Mouse (Mus musculus) cortical plate, adult 2 months (tissue): ENCODE results near the gene Cldn4. TPM values are rescaled to one million over a fixed set of nuclear protein-coding genes. Genes with fewer than 3 reads are reported as not detected.

Experiments used
- H3K27ac ChIP-seq: fragments of 200-500 bp; 2 replicates; pipeline ENCODE4 v1.5.1; 2012; ENCODE audit warnings: low read length, control low read depth, inconsistent platforms; ENCODE audit not compliant: insufficient read depth
- H3K4me1 ChIP-seq: fragments of 200-500 bp; 2 replicates; pipeline ENCODE4 v1.6.1; 2011; ENCODE audit warnings: low read length; ENCODE audit not compliant: control insufficient read depth, insufficient read depth
- H3K4me3 ChIP-seq: fragments of 200-500 bp; 2 replicates; pipeline ENCODE4 v1.5.1; 2011; ENCODE audit warnings: mild to moderate bottlenecking, low read length, control low read depth; ENCODE audit not compliant: insufficient read depth
- CTCF ChIP-seq: fragments of 200-500 bp; IDR thresholded peaks from 2 replicates; pipeline ENCODE4 v1.5.1; 2011; ENCODE audit warnings: mild to moderate bottlenecking, control low read depth, low read length; ENCODE audit not compliant: insufficient read depth; ENCODE audit errors: extremely low read depth
- POLR2A ChIP-seq: fragments of 200-500 bp; IDR thresholded peaks from 2 replicates; pipeline ENCODE4 v1.6.1; 2011; ENCODE audit warnings: mild to moderate bottlenecking, low read length, control low read depth; ENCODE audit not compliant: insufficient read depth; ENCODE audit errors: extremely low read depth
- polyA plus RNA-seq: library from polyadenylated mRNA; depleted of rRNA; stranded (reverse); fragments of >200 nt; gene quantifications from 2 replicates; pipeline ENCODE4 v1.2.3, GENCODE M21; 2012

The Cldn4 gene
- polyA plus RNA-seq, 1 experiment: 0.04 TPM

GRCm38 (mm10) chr5:134963546-134963945 lies 16.8 kb upstream of the Cldn4 start:
- Histone ChIP-seq H3K4me1 (no peaks in the 10 kb centered on the region), H3K27ac (no peak overlapping the region), H3K4me3 (no peak overlapping the region)
- TF ChIP-seq CTCF (no peak), POLR2A (no peak)

DNA sequence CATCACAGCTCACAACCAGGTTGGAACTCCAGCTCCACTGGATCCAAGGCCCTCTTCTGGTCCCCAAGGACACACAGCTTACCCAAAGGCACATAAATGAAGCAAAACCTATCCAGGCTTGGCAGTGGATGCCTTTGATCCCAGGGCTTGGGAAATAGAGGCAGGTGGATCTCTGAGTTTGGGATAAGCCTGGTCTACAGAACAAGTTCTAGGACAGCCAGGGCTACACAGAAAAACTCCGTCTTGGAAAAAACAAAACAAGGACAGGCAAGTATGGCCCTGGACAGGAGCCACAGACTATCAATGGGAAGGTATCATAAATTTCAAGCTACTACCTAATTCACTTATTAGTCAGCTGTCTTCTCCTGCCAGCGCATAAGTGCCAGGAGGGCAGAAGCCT lies 14.8 kb upstream of the Cldn4 start:
- TF ChIP-seq CTCF (no peak), POLR2A (no peak)
- Histone ChIP-seq H3K4me3 (no peak overlapping the region), H3K4me1 (no peaks in the 10 kb centered on the region), H3K27ac (no peak overlapping the region)

DNA sequence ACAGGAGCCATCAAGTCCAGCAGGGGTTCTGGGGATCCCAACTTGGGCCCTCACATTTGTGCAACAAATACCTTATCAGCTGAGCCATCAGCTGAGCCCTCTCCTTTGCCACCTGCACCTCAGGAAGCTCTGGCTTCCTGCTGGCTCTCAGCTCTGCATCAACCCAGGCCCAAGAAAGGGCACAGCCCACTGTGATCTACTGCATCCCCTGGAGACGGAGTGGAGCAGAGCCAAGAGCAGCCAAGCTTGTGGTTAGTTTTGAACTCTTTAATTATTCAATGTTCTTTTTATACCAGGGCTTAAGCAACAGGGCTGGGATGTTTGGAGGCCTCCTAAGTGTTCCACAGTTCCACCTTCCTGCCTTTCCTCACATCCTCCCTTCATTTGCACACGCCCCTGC lies 13.7 kb upstream of the Cldn4 start:
- Histone ChIP-seq H3K4me3 (no peak overlapping the region), H3K4me1 (no peaks in the 10 kb centered on the region), H3K27ac (no peak overlapping the region)
- no peak for TF ChIP-seq POLR2A
- no peak for TF ChIP-seq CTCF

DNA sequence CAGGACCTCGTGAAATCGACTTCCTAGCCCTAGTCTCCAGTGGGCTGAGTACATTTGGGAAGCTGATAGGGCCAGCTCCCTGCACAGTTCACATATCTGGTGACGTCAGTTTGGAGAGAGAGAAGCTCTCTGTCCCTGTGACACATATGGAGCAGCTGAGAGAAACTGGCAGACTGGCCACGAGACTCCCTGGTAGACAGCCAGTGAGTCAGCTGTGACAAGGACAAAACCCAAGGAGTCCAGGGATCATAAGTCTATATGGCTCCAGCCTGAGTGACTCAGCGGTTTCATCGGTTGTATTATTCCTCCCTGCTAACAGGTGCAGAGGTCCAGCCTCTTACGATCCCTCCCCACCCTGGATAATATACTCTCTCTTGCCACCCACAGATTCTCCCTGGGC lies 12.4 kb upstream of the Cldn4 start:
- no peak for TF ChIP-seq POLR2A
- TF ChIP-seq CTCF: no peak
- Histone ChIP-seq H3K4me1 (no peaks in the 10 kb centered on the region), H3K4me3 (no peak overlapping the region), H3K27ac (no peak overlapping the region)

GRCm38 (mm10) chr5:134955491-134955890 lies 8.8 kb upstream of the Cldn4 start:
- TF ChIP-seq CTCF (no peak), POLR2A (no peak)
- Histone ChIP-seq H3K4me1 (no peaks in the 10 kb centered on the region), H3K4me3 (no peak overlapping the region)

DNA sequence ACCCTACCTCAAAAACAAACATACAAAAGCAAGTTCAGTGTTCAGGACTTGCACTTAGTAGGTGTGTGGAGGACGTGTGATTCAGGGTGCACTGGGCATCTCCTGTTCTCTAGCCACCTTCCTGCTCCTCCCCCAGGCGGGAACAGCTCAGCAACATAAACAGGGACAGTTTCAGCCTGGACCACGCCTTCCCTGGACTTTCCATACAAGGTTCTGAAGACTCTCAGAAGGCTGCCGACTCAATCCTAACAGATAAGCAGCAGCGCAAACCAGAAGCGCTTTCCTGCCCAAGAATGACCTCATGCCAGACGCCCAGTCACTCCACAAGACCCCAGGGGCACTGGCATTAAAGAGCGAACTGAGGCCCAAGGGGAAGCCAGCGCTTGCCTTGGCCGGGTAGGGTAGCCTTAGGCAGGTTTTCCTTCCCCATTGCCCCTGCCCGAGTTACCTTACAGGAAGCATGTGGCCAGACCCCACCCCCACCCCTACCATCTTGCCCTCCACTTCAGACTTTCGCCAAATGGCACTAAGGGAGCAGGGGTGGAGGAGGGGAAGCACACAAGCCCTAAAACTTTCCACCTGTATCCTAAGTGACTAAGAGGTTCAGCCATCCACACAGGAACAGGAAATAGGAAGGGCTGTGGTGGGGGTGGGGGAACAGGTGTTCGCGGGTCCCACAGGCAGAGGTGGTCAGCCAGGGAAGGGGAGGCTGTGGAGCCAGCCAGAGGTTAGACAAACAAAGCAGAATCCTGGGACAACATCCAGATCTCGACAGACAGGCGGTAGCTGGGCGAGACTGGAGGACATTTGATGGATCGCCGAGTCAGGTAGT lies 4.5 kb upstream of the Cldn4 start:
- no peaks in the 10 kb centered on the region for H3K4me1 ChIP-seq
- no peak overlapping the region for H3K4me3 ChIP-seq
- TF ChIP-seq CTCF: no peak
- no peak for TF ChIP-seq POLR2A
- H3K27ac ChIP-seq: no peak overlapping the region

More at GRCm38 (mm10) chr5:134955491-134955890, 8.8 kb upstream of the Cldn4 start:
- H3K27ac ChIP-seq: no peak overlapping the region

DNA sequence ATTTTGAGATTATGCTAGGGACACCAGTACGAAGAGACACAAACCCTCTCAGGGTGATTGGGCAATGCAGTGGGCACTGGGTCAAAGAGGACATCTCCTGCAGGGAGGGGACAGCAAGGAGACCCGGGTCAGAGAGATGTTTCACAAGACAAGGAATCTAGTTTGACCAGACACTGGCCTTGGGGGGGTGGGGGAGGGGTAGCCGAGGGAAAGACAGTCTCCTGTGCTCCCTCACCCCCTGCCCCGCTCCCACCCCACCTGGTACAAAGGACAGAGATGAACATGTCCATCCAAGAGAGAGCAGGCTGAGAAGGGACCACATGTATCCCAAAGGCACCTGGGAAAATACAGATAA lies 1.3 kb upstream of the Cldn4 start:
- H3K4me3 ChIP-seq: no peak overlapping the region

GRCm38 (mm10) chr5:134947420-134948084 lies 818 bp upstream of the Cldn4 start:
- no peak for TF ChIP-seq POLR2A
- no peak overlapping the region for H3K4me3 ChIP-seq

More for the DNA sequence above, 1.3 kb upstream of the Cldn4 start:
- Histone ChIP-seq H3K4me1 (no peaks in the 10 kb centered on the region), H3K27ac (no peak overlapping the region)
- no peak for TF ChIP-seq POLR2A
- no peak for TF ChIP-seq CTCF

DNA sequence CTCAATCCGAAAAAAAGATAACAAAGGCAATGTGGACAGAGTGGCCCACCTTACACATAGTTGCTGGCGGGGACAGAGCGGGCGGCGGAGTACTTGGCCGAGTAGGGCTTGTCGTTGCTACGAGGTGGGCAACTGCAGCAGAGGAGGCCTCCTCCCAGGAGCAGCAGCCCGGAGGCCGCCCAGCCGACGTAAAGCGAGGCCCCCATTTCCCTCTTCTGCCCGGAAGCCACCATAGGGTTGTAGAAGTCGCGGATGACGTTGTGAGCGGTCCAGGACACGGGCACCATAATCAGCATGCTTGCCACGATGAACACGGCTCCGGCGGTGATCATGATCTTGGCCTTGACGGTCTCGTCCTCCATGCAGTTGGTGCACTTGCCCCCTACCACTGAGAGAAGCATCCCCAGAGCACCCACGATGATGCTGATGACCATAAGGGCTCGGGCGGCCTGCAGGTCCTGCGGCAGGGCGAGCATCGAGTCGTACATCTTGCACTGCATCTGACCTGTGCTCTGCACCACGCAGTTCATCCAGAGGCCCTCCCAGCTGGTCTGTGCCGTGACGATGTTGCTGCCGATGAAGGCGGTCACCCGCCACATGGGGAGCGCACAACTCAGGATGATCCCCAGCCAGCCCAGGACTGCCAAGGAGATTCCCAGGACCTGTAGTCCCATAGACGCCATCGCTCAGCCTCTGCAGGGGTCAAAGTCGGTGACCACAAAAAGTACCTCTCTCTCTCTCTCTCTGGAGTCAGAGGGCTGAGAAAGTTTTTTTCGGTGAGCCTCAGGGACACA lies 474 bp downstream of the Cldn4 start:
- TF ChIP-seq POLR2A (no peak), CTCF (no peak)
- no peaks in the 10 kb centered on the region for H3K4me1 ChIP-seq
- no peak overlapping the region for H3K27ac ChIP-seq
- no peak overlapping the region for H3K4me3 ChIP-seq

More at GRCm38 (mm10) chr5:134947420-134948084, 818 bp upstream of the Cldn4 start:
- Histone ChIP-seq H3K4me1 (no peaks in the 10 kb centered on the region), H3K27ac (no peak overlapping the region)

DNA sequence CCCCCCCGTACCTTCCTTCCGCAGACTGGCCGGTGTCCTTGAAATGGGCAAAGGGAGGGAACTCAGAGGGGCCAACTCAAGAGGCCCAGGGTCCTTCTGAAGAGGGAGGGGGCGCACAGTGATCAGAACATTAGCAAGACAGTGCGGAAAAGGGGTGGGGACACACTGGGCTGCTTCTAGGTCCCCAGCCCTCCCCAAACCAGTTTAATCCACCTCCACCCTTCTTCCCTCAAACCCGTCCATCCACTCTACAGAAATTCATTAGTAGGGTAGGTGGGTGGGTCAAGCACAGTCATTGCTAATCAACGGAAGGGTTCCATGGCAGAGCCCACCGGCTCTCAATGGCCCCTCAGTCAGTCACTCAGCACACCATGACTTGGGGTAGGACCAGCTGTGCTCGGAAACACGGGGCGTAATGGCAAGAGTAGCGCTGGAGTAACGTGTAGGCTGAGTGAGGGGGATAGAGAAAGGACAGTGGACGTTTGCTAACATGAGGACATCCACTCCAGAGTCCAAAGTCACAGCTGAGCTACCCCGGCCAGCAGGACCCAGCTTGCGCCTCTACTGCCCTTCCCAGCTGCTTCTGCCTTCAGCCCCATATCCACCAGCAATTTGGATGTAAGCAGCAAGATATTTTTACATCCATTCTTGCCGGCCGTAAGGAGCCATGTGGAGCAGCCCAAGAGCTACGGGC lies 1.3 kb downstream of the Cldn4 start:
- Histone ChIP-seq H3K4me1 (no peaks in the 10 kb centered on the region), H3K4me3 (no peak overlapping the region), H3K27ac (no peak overlapping the region)
- TF ChIP-seq CTCF (no peak), POLR2A (no peak)
